Mouse (Mus musculus) fat pad, adult 2 months (tissue): ENCODE data around the gene Hivep3.

Source experiments
- DNase-seq: peaks from one replicate; pipeline ENCODE4 v3.0.0-alpha.2; 2011; ENCODE audit warnings: low read depth, low spot score; ENCODE audit errors: extremely low read depth

The Hivep3 gene

GRCm38 (mm10) chr4:119970166-119970565 lies 236.6 kb downstream of the Hivep3 start:
- DNase-seq: no peak

GRCm38 (mm10) chr4:119972375-119972774 lies 238.8 kb downstream of the Hivep3 start:
- DNase-seq: no peak

GRCm38 (mm10) chr4:119973729-119974605 lies 240.4 kb downstream of the Hivep3 start:
- DNase-seq: no peak

- DNase-seq: no peak
Observed at GRCm38 (mm10) chr4:119975242-119975641, 241.7 kb downstream of the Hivep3 start.

GRCm38 (mm10) chr4:119975822-119976221 lies 242.2 kb downstream of the Hivep3 start:
- no peak for DNase-seq

GRCm38 (mm10) chr4:119976428-119977168 lies 243.0 kb downstream of the Hivep3 start:
- DNase-seq: no peak

GRCm38 (mm10) chr4:119977817-119978491 lies 244.4 kb downstream of the Hivep3 start:
- DNase-seq: no peak

GRCm38 (mm10) chr4:119979238-119979829 lies 245.8 kb downstream of the Hivep3 start:
- no peak for DNase-seq

GRCm38 (mm10) chr4:119979918-119980317 lies 246.3 kb downstream of the Hivep3 start:
- DNase-seq: no peak

GRCm38 (mm10) chr4:119981047-119981720 lies 247.6 kb downstream of the Hivep3 start:
- DNase-seq: no peak

GRCm38 (mm10) chr4:119986065-119986464 lies 252.5 kb downstream of the Hivep3 start:
- DNase-seq: no peak

- DNase-seq: no peak
Observed at GRCm38 (mm10) chr4:119986580-119987291, 253.2 kb downstream of the Hivep3 start.

- no peak for DNase-seq
Observed at GRCm38 (mm10) chr4:119987376-119988087, 253.9 kb downstream of the Hivep3 start.

GRCm38 (mm10) chr4:119989031-119989693 lies 255.6 kb downstream of the Hivep3 start:
- no peak for DNase-seq

- DNase-seq: no peak
Observed at GRCm38 (mm10) chr4:119990346-119990745, 256.8 kb downstream of the Hivep3 start.

- DNase-seq: no peak
Observed at GRCm38 (mm10) chr4:119990841-119991240, 257.3 kb downstream of the Hivep3 start.

GRCm38 (mm10) chr4:119991758-119992157 lies 258.2 kb downstream of the Hivep3 start:
- DNase-seq: no peak

GRCm38 (mm10) chr4:119996377-119996776 lies 262.8 kb downstream of the Hivep3 start:
- no peak for DNase-seq

- no peak for DNase-seq
Observed at GRCm38 (mm10) chr4:119997351-119997750, 263.8 kb downstream of the Hivep3 start.
